Mouse (Mus musculus) liver, adult 2 months (tissue): Measurements from ENCODE around the gene Etfbkmt. TPM values are rescaled to one million over a fixed set of nuclear protein-coding genes. Genes with fewer than 3 reads are reported as not detected.

Experiments
- DNase-seq: peaks from one replicate; pipeline ENCODE4 v3.0.0-alpha.2; 2011; ENCODE audit warnings: low read depth, low spot score; ENCODE audit errors: extremely low read depth
- H3K27ac ChIP-seq: fragments of 200-500 bp; replicated peaks from 2 replicates; pipeline ENCODE4 v1.5.1; 2012; ENCODE audit warnings: low read depth, mild to moderate bottlenecking, control low read depth, inconsistent platforms, low read length; ENCODE audit not compliant: insufficient read depth
- H3K27me3 ChIP-seq: fragments of 200-500 bp; 2 replicates; pipeline ENCODE4 v1.6.1; 2012; ENCODE audit warnings: mild to moderate bottlenecking, moderate library complexity, low read length, inconsistent platforms; ENCODE audit not compliant: control insufficient read depth, insufficient read depth
- H3K36me3 ChIP-seq: fragments of 200-500 bp; 2 replicates; pipeline ENCODE4 v1.6.1; 2012; ENCODE audit warnings: low read length, inconsistent platforms; ENCODE audit not compliant: control insufficient read depth, insufficient read depth
- H3K4me1 ChIP-seq: fragments of 200-500 bp; 2 replicates; pipeline ENCODE4 v1.6.1; 2011; ENCODE audit warnings: low read length; ENCODE audit not compliant: control insufficient read depth, insufficient read depth
- H3K4me3 ChIP-seq: fragments of 200-500 bp; 2 replicates; pipeline ENCODE4 v1.5.1; 2011; ENCODE audit warnings: low read depth, mild to moderate bottlenecking, control low read depth, low read length, moderate library complexity; ENCODE audit not compliant: insufficient read depth
- H3K79me2 ChIP-seq: fragments of 200-500 bp; 2 replicates; pipeline ENCODE4 v1.6.1; 2012; ENCODE audit warnings: inconsistent platforms, mild to moderate bottlenecking, low read length, moderate library complexity; ENCODE audit not compliant: control insufficient read depth, insufficient read depth
- H3K9ac ChIP-seq: fragments of 200-500 bp; 2 replicates; pipeline ENCODE4 v1.6.1; 2012; ENCODE audit warnings: low read depth, mild to moderate bottlenecking, control low read depth, inconsistent platforms, low read length
- CTCF ChIP-seq: fragments of 200-500 bp; IDR thresholded peaks from 2 replicates; pipeline ENCODE4 v1.5.1; 2011; ENCODE audit warnings: low read depth, low read length, control low read depth
- POLR2A ChIP-seq: fragments of 200-500 bp; IDR thresholded peaks from 2 replicates; pipeline ENCODE4 v1.6.1; 2011; ENCODE audit warnings: low read length, control low read depth; ENCODE audit not compliant: insufficient read depth; ENCODE audit errors: extremely low read depth
- WGBS: fragments of 180-500 bp; shearing (Covaris S2); methylation state at CpG from one replicate; pipeline ENCODE4 v1.1.7; 2018; 5-methylcytosine and 5-hydroxymethylcytosine counted together
- polyA plus RNA-seq: library from polyadenylated mRNA; depleted of rRNA; stranded (reverse); fragments of >200 nt; gene quantifications from 2 replicates; pipeline ENCODE4 v1.2.3, GENCODE M21; 2012
- total RNA-seq: library from RNA; depleted of rRNA; stranded (reverse); fragments of >200 nt; gene quantifications from 2 replicates; pipeline ENCODE4 v1.2.3, GENCODE M21; 2014

The Etfbkmt gene
- total and polyA plus RNA-seq, 2 experiments = 3.9 to 25.3 TPM

DNA sequence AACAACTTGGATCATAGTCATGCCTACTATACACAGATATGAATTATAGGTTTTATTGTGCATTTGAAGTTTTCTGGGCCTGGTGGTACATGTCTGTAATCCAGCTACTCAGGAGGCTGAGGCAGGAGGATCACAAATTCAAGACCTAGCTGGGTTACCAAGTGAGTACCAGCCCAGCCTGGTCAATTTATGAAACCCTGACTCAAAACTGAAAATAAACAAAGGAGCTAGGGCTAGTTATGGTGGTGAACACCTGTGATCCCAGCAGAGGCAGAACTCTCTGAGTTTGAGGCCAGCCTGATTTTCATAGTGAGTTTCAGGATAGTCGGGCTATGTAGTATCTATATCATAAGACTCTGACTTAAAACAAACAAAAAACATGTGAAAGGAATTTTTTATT lies 42.4 kb upstream of the Etfbkmt start:
- Histone ChIP-seq H3K9ac (no peak overlapping the region), H3K79me2 (peaks cover 20% of the 10 kb centered on the region; the same call in 1 of the 2 replicates), H3K4me1 (peaks cover 21% of the 10 kb centered on the region), H3K27ac (0 out of 2 replicates have a peak overlapping the region, but pooled peaks have one; percentile 10), H3K27me3 (no peaks in the 10 kb centered on the region), H3K4me3 (no peak overlapping the region), H3K36me3 (no peaks in the 10 kb centered on the region; the same call in 1 of the 2 replicates)
- DNase-seq = no peak
- no peak for TF ChIP-seq POLR2A
- no peak for TF ChIP-seq CTCF
- 88% methylated on average over 1 of the region's 1 CpGs for WGBS

DNA sequence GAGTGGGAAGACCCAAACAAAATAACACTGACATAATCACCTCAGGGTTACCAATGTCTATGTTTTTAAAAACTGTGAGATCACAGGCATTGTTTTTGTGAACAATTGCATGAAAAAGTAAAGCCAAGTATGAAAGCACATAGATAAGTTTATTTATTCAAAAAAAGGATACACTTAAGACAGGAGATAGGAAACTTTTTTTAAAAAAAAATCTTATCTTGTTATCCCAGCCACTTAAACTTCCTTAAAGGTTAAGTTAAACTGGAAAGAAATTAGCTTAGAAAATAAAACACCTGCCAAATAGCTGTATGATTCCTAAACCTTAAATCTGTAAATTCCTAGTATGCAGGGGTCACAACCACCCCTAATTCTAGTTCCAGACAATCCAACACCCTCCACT lies 40.7 kb upstream of the Etfbkmt start:
- H3K79me2 ChIP-seq = peaks cover 16% of the 10 kb centered on the region; the same call in 1 of the 2 replicates
- DNase-seq = no peak
- no peak overlapping the region for H3K27ac ChIP-seq
- no peak overlapping the region; the same call in 1 of the 2 replicates for H3K4me3 ChIP-seq
- no peaks in the 10 kb centered on the region for H3K27me3 ChIP-seq
- H3K4me1 ChIP-seq = peaks cover 16% of the 10 kb centered on the region
- H3K9ac ChIP-seq = no peak overlapping the region
- H3K36me3 ChIP-seq = no peaks in the 10 kb centered on the region
- TF ChIP-seq CTCF (no peak), POLR2A (no peak)

DNA sequence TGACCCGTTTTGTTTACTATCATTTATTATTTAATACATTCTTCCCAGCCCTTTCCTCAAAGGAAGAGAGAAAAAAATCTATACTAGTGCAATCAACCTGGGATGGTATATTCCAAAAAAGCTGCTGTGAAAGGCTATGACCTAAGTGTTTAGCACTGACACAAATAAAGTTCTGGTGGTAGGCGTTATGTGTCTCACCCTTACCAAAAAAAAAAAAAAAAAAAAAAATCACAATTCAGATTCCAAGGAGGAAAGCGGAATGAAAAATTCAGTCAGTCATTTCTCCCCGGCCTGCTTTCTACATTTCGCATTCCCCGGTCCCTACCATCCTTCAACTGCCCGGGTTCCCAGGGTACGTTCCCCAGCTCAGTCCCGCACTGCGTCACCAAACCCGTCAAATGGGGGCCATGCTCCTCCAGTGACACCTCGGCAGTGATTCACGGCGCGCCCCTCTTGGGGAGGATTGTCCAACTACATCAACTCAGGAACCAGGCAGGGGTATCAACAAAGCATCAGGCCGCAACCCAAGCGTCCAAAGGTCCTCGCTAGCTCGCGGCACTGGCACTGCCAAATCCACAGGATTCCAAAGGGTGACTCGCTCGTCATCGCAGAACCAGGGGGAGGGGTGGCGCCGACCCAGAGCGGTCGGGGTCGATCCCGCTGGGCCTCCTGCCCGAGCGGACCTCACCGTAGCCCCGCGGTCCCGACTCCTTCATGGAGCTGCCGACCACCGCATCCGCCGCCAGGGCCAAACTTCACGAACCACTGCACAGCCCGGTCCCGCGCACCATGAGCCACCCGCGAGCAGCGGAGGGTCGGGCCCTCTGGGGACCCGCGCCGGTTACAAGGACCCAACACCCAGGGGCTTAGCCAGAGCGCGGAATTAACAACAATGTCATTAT lies 39.2 kb upstream of the Etfbkmt start:
- DNase-seq = peak; percentile 91
- H3K27ac ChIP-seq = peak overlapping the region; percentile 100
- TF ChIP-seq POLR2A = 0 out of 2 replicates have a peak, but pooled peaks have one; percentile 58
- TF ChIP-seq CTCF = no peak

DNA sequence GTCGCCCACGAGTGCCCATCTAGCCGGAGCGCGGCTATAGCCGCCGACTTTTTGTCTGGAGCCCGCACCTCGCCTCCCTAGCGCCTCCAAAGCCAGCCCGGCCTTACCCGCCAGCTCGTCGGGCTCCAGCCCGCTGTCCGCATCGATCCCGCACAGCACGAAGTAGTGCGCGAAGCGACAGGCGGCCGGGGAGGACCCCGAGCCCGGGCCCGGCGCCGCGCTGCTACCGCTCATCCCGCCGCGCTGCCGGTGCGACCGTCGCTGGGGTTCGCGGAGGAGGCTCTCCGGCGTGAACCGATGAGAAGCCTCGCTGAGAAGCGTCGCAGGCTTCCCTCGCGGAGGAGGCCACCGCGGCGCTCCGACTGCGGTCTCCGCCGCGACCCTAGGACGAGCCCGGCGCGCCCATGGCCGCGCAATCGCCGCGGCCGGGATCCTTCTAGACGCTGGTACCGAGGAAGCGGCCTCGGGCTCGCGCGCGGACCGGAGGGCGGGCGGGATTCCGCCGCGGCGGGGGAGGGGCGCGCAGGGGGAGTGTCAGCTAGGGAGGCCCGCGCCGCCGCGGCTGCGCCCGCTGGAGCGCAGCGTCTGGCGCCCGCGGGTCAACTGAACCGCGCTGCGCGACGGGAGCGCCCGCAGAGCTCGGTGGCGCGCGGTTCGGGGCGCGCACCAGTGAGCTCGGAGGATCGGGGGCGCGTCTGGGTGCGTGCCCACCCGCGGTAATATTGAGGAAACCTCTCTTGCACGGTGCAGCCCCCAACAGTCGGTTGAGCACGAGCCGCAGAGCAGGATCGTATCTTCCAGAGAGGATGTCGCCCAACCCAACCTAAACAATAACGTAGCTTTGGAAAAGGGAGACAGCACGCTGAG lies 38.3 kb upstream of the Etfbkmt start, which contains the start of gene Dennd5b:
TSS of gene Dennd5b (minus strand) at position 605 of the 867 bp plus-strand sequence.
- no peaks in the 10 kb centered on the region for H3K36me3 ChIP-seq
- H3K79me2 ChIP-seq = peaks cover 13% of the 10 kb centered on the region; the same call in 1 of the 2 replicates
- peak within 1 kb of the TSS; percentile 99 for H3K9ac ChIP-seq
- peak; percentile 44 for DNase-seq
- TF ChIP-seq POLR2A (peak; percentile 58; the same call in 1 of the 2 replicates), CTCF (no peak)
- H3K4me3 ChIP-seq = peak within 1 kb of the TSS; percentile 80
- WGBS = under 1% methylated on average over 118 of the region's 124 CpGs
- peaks cover 10% of the 10 kb centered on the region; the same call in 1 of the 2 replicates for H3K4me1 ChIP-seq
- peak within 1 kb of the TSS; percentile 100 for H3K27ac ChIP-seq
- no peaks in the 10 kb centered on the region for H3K27me3 ChIP-seq

More for the DNA sequence above, 39.2 kb upstream of the Etfbkmt start:
- Histone ChIP-seq H3K27me3 (no peaks in the 10 kb centered on the region), H3K36me3 (no peaks in the 10 kb centered on the region), H3K4me1 (peaks cover 13% of the 10 kb centered on the region), H3K79me2 (peaks cover 14% of the 10 kb centered on the region; the same call in 1 of the 2 replicates), H3K4me3 (peak overlapping the region; percentile 80), H3K9ac (peak overlapping the region; percentile 99)
- under 1% methylated on average over 52 of the region's 52 CpGs for WGBS

DNA sequence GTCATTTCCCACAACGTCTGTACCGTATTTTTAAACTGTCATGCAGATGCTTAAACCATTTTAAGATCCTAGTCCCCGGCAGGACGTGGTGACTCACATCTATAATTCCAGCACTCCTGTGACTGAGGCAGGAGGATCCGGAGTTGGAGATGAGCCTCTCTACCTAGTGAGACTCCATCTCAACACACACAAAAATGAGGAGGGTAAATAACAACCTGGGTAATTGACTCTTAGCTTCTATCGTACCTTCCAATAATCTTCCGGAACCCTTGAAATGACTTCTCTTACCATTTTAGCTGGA lies 37.8 kb upstream of the Etfbkmt start:
- Histone ChIP-seq H3K4me1 (peaks cover 10% of the 10 kb centered on the region; the same call in 1 of the 2 replicates), H3K9ac (peak overlapping the region; percentile 93), H3K79me2 (peaks cover 13% of the 10 kb centered on the region; the same call in 1 of the 2 replicates), H3K4me3 (peak overlapping the region; percentile 80), H3K27ac (peak overlapping the region; percentile 83), H3K27me3 (no peaks in the 10 kb centered on the region), H3K36me3 (no peaks in the 10 kb centered on the region)
- DNase-seq = no peak
- WGBS = 5% methylated on average over 7 of the region's 7 CpGs
- TF ChIP-seq CTCF (no peak), POLR2A (no peak)
